Mouse (Mus musculus) retina, embryonic 14.5 days (tissue): ENCODE measurements around the gene Usp46.
"Not testable (repeated sequence)": the region's sequence is repeated elsewhere in the genome, so short reads cannot be mapped to it uniquely, and the experiment has no call there.

Experiments
- DNase-seq: peaks from one replicate; pipeline ENCODE4 v3.0.0-alpha.2; 2015; ENCODE audit warnings: low spot score

Gene Usp46

DNA sequence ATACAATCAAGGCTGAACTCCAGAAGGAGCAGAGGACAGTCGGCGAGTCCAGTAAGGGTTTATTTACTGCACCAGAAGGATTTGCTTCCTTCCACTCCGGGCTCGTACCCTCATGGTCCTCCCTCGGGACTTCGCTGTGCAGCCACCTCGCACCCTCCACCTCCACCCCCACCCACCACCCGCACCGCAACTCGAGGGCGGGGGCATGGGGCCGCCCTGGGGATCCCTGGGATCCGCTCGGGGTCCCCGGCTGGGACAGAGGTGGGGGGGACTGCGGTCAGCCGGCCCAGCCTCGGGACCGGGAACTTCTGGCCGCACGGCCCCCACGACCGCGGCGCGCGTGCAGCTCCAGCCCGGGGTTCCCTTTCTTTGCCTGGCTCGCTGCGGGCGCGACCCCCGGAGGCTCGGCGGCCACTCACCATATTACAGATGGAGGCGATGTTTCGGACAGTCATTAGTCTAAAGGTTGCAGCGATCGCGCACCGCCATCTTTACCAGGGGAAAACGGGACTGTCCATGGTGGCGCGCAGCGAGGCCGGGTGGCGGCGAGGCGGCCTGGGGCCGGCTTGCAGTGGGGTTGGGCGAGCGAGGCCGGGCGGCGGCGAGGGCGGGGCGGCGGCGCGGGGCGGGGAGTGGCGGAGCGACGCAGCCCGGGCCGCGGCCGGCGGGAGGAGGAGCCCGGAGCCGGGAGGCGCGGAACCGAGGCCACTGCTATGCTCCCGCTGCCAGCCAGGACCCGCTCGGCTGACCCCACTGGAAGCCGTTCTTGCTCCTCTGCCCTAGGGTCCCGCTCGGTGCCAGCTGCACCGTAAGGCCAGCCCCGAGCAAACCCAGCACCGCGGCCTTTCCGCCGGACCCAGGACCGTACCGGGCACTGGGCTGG is at the start of gene Usp46:
Usp46 (minus strand) TSS at position 601 of the 883 bp plus-strand sequence.
- DNase-seq = peak; percentile 79

DNA sequence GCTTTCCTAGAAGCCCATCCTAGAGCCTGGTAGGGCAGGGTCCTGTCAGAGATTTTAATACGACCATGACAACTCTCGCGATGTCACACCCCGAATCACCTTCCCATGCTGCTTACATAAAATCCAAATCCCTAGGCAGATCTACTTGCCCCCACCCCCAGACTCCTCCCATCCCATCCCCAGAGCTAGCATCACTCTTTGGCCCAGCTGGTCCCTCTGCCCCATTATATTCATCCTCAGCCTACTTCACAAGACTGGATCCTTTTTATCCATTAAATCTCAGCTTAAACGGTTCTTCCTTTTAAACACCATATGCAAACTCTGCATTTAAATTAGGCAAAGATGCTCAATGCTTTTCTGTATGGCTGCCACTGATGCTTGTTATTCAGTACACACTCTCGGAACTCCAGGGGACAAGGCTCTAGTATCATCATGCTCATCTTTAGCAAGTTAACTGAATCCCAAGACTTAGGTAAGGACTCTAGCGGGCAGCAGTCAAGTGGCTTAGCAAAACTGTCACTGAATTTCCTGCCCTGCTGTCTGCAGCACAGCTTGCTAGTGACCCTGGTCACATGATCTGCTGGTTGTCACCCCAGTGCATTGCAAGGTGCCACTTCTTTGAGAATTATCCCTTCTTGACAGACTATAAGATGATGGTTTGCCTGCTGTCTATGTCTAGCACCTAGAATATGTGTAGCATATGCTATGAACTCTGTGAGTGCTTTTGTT is 45.9 kb upstream of the Usp46 start:
- no peak for DNase-seq

DNA sequence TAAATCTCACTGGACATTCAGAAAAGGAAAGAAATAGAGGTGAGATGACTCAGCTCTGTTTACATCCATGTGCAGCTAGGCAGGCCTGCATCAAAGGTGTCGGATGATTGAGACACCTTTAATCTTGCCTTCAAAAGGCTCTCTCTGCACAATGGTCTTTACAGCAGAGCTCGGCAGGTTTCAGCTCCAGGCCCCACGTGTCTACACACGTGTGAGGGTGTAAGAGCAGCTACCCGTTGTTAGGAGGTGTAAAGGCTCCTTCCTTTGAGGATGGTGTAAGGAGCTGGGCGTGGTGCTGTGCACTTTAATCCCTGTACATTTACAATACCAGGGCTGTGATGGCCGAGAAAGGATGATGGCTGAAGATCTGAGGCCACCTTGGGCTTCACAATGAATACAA is 37.2 kb upstream of the Usp46 start:
- no peak for DNase-seq

DNA sequence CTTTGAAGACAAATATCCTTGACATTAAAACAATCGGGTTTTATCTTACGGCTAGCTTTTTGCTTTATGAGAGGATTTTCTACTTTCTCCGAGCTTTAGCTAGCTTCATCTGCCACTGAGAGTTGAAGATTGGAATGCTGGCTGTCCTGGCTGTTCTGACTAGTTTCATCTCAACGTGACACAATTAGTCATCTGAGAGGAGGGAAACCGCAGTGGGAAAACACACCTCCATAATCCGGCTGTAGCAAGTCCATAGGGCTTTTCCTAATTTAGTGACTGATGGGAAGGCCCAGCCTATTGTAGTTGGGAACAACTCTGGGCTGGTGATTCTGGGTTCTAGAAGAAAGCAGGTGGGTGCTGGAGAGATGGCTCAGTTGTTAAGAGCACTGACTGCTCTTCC is 33.5 kb upstream of the Usp46 start:
- DNase-seq = no peak

DNA sequence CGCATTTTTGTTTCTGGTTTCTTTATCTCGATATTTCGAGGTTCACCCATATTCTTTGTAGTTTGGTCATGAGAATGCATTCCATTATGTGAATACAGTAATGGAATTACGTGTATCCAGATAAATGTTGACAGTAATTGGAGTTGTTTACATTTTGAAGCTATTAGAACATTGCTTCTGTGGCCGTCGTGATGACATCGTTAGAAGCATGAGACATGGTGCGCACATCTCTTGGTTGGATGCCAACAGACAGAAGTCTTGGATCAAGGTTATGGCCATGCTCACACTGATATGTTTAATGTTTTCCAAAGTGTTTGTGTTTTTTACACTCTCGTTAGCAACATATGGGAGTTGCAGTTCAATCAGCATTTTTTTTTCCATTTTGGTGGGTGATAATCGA is 30.8 kb upstream of the Usp46 start:
- DNase-seq = no peak

DNA sequence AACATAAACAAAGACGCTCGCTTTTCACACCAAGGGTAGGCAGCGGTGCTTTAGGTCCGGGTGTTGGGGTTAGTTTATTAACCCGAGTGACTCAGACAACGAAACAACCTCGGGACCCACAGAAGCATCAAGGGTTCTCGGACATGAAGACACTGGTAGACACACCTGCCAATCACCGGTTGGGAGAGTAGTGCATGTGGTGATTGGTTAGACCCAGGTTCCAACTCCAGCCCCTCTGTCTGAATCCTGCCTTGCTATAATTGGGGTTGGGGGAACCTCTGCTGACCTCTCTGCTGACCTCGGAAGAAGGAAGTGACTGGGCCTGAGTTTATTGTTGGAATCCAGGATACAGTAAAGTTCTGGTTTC is 29.6 kb upstream of the Usp46 start:
- no peak for DNase-seq

DNA sequence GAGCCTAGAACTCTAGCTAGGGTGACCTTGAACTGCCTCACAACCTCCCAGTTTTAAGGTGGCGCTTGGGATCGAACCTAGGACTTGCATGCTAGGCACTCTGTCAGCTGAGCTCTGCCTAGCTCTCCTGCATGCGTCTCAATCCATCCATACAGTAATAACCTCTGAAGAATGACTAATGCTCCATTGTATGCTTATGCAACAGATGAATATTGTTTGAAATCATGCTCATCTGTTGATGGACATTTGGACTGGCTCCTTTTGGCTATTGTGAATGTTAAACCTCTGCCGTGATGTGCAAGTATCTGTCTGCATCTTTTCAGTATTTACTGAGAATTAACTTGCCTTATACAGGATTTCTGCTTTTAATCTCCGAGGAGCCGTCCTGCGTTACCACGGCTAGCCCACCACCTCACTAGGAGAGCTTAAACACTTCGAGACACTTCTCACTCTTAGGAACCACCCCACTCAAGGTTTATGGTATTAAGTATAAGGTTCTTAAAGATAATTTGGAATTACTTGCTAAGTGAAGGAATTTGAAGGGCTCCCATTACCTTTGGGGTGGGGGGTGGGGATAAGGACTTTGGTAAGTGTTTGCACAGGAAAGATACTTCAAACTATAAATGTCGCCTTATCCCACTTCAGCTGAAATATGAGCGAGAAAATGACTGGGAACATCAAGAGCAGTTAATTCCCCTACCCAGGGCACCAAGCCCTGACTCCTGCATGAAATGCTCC is 29.1 kb upstream of the Usp46 start:
- DNase-seq = no peak

DNA sequence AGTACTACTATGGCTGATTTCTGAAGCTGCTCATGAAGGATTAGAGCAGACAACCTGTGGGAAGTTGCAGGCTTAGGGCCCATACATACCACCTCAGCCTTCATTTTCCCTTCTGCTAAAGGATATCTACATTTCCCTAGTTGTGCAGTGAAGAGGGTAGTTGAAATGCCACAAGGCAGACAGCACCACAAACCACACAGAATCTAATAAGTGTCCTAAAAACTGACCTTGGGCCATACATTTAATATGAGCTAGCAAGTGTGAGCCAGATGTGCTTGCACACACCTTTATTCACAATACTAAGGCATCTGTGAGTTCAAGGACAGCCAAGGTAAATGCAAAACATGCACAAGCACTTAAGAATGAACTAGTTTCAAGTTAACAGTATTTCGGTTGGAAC is 27.8 kb upstream of the Usp46 start:
- DNase-seq = no peak

DNA sequence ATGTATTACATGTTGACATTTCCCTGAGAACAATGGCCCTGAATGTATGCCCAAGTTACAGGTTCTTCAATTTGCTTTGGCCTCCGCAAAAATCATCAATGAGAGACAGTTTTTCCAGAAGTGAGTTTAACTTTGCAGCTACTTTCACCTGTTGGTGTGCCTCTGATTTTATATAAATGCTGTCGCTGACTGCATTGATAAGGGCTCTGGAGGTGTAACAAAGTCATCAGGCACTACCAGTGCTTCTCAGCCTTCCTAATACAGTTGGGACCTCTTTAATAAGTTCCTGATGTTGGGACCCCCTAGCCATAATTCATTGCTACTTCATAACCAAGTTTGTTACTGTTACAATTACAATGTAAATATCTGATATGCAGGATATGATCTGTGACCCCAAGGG is 27.4 kb upstream of the Usp46 start:
- DNase-seq = no peak

DNA sequence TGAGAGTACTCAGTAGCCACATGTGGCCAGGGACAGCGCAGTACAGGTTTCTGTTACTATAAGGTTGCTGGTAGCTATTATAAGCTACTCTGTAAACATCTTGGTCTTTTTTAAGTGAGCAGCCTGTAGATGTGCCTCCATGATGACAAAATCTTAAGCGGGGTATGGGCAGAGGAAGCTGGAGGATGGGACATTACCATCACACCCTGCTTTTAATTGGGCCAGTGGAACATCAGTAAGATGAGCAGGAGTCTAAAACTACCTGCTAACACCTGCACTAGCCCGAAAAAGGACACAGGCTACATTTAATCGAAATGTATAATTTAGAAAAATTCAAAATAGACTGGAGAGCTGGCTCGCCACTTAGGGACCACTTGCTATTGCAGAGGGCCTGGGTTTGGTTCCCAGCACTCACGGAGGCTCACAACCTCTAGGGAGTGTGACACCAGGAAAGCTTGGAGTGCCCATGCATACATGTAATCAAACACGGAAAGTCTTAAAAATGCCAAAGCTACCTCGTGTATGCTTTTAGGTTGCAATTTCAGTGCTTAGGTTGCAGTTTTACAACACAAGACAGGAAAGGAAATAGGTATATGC is 26.7 kb upstream of the Usp46 start:
- no peak for DNase-seq

DNA sequence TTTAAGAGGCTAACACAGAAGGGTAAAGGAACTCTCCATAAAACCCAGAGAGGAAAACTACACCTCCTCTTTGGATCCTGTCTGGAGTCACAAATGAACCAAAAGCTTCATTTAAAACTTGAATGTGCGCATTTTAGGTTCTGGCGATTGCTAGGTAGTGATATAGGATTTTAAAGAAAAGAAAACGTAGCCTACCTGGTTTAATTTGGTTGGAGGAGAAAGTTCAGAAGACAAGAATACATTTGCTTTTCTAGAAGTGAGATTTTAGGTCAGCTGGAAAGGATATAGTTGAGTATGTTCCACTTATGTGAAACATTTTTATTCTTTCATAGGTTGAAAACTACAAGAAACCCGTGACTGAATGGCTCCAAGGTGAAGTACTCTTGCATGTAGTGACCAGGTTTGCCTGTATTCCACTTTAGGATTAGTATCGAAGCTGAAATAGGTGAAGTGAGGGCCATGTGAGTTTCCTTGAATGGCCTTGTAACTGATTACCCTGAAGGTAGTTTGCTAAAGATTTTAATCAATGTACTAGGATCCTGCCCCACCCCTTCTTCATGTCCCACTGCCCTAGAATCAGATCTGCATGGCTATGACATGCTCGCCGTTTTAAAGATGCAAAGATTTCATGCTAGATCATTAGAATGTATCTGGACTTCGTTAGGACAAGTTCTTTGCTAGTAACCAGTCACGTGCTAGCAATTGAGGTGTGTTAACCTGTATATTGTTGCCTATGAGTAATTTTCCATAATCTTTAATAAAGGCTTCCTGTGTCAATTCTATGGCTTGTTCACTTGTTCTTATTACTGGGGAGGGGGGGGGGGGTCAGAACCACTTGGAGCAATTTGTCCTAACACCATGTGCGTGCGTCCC is 25.6 kb upstream of the Usp46 start:
- no peak for DNase-seq

DNA sequence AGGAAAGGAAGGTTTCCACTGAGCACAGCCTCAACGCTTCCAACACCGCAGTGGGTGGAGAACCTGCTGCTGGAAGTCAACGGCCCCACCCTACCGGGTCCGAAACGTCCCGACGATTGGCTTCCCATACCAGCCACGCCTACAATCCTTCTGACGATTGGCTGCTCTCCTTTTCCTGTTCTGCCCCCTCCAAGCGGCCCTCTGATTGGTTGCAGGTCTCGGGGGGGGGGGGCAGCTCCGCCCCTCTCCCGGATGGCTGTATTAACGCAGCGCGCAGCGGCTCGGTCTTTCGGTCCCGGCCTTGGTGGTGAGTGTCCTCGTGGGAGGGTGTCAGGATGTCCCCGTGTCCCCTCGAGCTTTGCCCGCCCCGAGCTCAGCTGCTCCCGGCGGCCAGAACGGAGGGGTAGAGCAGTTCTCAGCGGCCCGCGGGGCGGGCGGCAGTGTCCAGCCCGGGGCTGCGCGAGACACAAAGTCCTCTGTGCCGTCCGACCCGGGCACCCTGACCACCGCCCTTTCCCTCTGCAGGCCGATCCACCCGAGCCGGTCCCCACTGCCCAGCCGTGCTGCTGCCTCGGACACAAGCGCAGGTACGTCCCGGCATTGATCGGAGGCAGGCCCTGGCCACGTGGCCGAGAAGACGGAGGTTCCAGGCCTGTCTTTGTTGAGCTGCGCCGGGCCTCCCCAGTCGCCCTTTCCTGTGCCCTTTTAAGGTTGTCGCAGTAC is 24.8 kb upstream of the Usp46 start:
- peak; percentile 96 for DNase-seq

DNA sequence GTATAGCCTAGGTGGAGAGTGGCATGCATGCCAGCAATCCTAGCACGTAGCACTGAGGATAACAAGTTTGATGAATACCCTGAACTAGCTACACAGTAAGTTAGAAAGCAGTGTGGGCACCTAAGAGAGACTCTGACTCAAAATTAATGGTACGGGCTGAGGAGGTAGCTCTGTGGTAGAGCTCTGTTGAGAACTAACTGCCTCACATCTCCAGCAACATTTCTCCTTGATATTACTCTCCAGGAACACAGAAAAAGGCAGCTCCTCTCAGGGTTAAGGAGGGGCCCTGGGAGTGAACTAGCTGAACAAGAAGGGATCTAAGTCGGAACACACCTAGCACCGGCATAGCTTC is 24.2 kb upstream of the Usp46 start:
- DNase-seq = no peak

DNA sequence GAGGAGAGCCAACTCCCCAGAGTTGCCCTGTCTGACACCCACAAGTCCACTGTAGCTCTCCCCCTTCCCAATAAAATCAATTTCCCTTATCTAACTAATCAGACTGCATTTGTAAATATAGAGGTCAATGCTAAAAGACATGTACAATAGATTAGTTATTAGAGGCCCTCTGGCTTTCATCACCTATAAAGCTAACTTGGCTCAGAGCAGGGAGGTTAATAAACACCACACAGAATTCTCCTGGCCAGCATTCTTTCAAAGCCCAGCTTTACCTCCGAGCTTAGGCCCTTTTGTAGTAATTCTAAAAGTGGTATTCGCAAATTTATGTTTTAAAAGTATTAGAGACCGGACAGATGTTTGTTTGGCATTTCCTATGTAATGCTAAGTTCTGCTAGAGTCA is 21.4 kb upstream of the Usp46 start:
- no peak for DNase-seq

DNA sequence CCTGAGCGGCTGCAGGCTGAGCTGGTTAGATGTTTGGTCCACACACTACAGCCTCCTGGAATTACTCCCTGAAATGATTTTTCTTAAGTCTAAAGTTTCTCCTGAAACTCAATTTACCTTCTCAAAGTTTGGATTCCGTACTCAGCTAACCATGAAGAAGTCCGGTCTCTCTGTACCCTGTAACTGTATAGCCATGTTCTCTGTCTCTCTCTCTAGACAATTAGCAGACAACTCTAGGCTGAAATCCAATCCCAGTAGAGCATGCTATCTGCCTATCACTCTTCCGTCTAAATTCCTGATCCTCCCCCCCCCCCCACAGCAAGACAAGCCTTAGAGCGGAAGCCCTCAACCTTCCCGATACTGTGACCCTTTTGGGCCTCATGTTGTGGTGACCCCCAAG is 13.5 kb upstream of the Usp46 start:
- DNase-seq = no peak

DNA sequence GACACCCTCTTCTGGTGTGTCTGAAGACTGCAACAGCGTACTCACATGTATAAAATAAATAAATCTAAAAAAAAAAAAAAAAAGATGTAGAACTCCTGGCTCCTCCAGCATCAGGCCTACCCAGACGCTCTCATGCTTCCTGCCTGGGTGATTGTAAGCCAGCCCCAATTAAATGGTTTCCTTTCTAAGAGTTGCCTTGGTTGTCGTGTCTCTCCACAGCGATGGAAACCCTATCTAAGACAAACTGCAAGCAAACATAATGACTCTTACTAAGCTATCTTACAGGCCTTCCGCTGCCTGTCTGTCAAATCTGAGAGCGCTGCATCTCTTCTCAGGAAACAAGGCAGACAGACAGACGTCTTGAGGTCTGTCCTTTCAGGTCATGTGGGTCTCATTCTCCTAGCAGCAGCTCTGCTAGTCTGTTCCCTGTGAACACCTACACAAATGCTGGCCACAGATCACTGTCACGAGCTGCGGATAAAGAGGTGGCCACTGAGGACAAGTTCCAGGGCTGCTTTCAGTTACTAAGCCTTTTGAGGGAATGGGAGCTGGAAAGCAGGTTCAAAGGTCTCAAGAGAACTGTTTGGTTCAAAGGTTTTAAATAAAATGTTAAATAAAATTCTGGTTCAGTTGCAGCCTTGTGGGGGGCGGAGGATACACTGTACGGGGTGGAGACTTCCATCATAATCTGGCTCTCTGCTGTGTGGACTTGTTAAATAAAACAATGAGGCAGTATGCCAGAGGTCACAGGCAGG is 10.8 kb upstream of the Usp46 start:
- DNase-seq = no peak

DNA sequence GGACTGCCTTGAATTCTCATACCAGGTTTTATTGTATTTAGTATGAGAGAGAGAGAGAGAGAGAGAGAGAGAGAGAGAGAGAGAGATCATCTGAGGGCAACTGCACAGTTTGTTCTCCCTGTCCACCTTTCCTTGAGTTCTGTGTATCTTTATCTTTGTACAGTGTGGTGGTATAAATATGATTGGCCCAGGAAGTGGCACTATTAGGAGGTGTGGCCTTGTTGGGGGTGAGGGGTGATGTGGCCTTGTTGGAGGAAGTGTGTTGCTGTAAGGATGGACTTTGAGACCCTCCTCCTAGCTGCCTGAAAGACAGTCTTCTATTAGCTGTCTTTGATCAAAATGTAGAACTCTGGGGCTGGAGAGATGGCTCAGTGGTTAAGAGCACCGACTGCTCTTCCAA is 10.2 kb upstream of the Usp46 start:
- no peak for DNase-seq

DNA sequence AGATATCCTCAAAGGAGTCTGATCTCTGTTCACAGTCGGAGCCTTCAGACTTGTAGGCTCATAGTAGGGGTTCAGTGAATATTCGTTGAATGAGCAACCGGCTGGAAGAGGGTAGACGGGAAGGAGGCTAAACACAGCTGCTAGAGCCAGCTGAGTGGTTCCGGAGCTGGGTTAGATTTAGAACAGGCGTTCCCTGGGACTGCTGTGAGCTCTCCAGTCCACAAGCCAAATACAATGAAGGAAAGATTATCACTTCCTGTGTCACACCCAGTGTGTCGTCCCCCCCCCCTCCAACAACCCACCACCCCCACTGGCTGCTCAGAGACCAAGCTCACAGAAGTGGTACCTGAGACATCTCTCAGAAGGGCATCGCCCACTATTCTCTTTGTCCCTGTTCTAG is 9.7 kb upstream of the Usp46 start:
- DNase-seq = no peak

DNA sequence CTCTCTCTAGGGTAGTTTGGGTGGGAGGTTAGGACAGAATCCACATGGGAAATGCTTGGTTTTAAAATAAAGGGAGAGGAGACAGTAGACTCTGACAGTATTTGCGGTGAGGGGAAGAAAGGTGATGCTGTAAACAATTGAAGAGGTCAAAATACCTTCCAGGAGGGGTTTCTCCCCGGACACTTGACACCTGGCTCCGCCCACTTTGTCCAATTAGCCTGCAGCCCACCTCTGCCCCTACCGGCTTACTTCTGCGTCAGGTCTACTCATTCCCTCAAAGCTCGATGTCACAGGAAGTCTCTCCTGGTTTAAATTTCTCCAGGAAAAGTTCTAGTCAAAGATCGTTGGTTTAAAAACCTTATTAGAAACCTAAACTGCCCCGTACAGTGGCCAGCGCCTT is 8.5 kb upstream of the Usp46 start:
- no peak for DNase-seq

DNA sequence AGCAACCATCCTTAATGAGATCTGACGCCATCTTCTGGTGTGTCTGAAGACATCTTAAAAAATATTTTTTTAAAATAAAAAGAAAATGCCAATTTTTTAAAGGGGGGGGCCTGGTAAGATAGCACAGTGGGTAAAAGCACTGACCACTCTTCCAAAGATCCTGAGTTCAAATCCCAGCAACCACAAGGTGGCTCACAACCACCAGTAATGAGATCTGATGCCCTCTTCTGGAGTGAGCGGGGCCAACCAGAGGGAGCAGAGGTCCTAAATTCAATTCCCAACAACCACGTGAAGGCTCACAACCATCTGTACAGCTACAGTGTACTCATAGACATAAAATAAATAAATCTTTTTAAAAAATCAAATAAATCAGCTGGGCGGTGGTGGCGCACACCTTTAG is 2.3 kb upstream of the Usp46 start:
- DNase-seq = not testable (repeated sequence)
